Mouse (Mus musculus) layer of hippocampus, adult 11-12 months (tissue): ENCODE data around the gene Itgb2.

ENCODE experiments used
- DNase-seq: peaks from one replicate; pipeline ENCODE4 v3.0.0; 2022; ENCODE audit warnings: low spot score

The Itgb2 gene

GRCm38 (mm10) chr10:77588036-77588435 is 58.0 kb downstream of the Itgb2 start:
- DNase-seq: no peak

GRCm38 (mm10) chr10:77589117-77589516 is 59.1 kb downstream of the Itgb2 start:
- DNase-seq: no peak

DNA sequence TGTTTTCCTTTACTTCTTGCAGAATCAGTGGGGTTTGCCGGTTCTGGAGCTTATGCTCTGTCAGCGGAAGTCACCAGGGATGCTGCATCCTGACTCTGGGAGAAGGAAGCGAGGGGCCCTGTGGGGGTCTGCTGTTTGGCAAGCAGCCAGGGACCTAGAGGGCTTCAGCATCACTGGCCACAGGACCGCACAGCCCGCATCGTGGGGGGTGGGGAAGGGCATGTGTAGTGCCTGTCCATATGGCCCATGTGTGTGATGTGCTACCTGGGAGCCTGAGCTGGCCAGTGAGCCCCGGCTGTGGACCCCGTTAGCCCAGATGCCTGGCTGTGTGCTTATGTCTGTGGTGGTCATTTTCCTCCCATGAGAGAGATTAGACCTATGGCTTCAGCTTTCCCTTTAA is 59.7 kb downstream of the Itgb2 start:
- DNase-seq: no peak

- DNase-seq: no peak
These were observed 60.8 kb downstream of the Itgb2 start for GRCm38 (mm10) chr10:77590812-77591211.

- no peak for DNase-seq
These were observed 61.5 kb downstream of the Itgb2 start for GRCm38 (mm10) chr10:77591546-77591945.

DNA sequence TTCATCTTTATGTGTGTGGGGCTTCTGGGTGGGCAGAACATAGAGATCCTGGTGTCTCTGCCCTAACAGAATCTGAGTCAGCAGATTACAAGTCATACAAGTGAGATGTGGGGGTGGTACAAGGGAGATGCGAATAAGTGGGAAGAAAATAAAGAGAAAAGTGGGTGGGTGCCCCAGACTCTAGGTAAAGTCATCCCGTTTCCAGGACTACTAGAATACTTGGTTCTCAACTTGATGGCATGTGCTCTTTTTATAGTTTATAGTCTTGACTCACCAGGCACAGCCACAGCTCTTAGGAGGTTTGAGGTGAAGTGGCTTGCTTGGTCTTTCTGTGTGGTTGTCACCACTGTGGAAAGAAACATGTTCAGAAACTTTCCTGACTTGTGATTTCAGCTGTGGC is 66.0 kb downstream of the Itgb2 start:
- no peak for DNase-seq

DNA sequence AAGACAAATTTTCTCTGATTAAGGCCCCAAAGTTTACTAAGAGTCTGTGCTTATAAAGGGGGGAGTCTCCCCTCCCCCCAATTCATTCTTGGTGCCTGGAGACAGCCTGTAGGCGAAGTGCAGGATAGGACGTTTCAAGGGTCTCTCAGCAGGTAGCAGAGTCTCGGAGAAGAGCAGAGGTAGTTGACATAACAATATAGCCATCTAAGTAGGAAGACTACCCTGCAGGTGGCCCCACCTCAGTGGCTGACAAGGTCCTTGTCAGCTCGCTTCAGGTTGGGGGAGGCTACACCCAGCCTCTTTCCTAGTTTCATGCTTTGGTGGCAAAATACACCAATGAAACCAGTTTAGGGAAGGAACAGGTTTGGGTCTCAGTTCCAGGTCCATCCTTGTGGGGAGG is 73.0 kb downstream of the Itgb2 start:
- no peak for DNase-seq

GRCm38 (mm10) chr10:77604111-77604510 is 74.1 kb downstream of the Itgb2 start:
- DNase-seq: no peak

GRCm38 (mm10) chr10:77604958-77605357 is 74.9 kb downstream of the Itgb2 start:
- DNase-seq: no peak

DNA sequence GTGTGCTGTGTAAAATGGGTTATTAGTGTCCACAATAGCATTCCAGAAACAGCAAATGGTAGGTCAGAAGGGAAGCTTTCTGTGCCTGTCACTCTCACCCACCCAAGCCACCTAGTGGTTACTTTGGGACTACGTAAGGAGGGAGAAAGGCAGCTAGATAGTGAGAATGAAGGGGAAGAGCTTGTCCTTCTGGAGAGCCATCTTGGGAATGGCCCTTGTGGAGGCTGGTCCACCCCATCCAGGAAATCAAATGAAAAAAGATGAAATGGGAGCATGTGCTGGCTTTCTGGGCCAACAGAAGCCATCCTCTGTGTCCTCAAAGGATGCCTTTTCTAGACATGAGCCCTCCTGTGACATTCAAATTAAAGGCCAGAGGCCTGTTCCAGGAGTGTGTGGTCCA is 75.3 kb downstream of the Itgb2 start:
- DNase-seq: no peak

GRCm38 (mm10) chr10:77605908-77606826 is 76.1 kb downstream of the Itgb2 start, which contains the start of the genes Sumo3 and Gm49325:
Gene Sumo3, plus strand, starts transcription at chr10:77606097.
Gene Gm49325, plus strand, starts transcription at chr10:77606197.
- DNase-seq: peak; percentile 96

DNA sequence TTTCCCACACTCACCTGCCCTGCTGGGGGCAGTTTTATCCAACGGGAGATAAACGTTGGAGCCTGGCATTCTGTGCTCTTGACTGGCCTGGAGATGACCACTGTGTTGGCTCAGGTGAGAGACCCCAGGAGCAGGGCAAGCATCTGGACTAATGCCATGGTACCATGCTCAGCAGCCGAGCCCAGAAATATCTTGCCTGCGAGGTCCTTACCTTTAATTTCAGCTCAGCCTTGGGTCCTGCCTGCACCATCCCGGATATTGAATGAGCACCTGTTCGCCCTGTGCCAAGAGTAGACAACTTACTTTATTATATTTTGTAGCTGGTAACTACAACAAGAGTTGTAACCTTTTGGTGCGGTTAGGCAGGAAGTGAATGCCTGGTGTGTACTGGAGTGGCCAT is 76.8 kb downstream of the Itgb2 start:
- DNase-seq: no peak

DNA sequence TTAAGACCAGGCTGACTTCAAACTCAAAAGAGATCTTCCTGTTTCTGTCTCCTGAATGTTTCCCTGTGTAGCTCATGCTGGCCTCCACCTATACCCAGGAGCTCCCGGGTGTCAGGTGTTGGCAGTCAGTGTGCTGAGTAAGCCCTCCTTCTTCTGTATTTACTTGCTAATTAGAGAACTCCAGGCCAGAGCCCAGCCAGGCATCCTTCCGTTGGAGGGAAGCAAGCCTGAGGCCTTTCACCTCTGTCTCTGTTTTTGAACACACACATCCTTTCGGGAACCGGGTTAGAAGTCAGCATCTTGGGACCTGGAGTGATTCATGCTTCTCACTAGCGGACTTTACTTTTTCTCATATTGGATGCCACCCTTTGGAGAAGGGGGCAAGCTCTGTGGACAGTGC is 77.4 kb downstream of the Itgb2 start:
- no peak for DNase-seq

DNA sequence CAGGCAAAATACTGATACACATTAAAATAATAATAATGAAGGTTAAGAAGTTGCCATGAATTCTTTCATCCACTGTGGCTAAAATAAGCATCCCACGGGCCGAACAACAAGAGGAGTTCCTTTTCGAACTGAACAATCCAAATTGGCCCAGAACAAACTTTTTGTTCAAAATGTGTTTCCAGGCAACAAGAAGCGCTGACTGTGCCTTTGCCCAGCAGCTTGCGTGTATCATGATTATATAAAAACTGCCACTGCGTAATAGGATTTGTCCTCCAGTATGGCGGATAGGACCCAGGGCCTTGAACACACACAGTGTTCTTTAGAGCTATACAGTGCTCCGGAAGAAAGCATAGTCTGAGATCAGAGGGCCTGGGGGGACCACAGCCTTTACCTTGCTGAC is 78.5 kb downstream of the Itgb2 start:
- DNase-seq: no peak

DNA sequence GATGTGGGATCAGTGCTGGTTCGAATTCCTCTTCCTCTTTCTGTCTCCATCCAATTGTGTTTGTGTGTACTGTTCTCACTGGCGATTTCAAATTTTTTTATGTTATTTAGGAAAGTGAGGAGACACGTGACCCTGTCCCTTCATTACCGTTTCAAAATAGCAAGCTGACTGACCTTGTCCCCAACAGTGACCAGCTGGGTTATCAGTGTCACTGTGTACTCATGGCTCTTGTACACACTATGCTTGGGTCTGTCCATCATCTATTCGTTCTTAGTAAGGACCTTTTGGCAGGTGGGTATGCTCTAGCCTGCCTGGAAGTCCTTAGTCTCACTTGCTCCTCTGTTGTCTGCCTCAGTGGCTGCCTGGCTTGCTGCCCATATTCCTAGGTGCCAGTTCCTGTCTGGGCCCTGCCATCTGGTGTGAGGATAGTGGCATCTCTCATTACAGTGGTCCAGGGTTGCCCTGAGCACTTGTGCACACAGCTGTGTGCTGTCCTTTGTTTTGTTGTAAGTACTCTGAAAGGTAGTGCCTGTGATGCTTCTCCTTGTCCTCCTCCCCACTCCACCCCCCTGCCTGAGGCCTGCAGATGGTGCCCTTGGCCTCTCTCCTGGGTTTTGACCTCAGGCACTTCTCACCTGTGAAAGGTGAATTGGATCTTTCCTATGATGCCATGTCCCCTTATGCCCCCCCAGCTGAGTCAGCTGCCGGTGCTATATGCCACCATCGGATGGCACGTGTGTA is 80.3 kb downstream of the Itgb2 start:
- no peak for DNase-seq

DNA sequence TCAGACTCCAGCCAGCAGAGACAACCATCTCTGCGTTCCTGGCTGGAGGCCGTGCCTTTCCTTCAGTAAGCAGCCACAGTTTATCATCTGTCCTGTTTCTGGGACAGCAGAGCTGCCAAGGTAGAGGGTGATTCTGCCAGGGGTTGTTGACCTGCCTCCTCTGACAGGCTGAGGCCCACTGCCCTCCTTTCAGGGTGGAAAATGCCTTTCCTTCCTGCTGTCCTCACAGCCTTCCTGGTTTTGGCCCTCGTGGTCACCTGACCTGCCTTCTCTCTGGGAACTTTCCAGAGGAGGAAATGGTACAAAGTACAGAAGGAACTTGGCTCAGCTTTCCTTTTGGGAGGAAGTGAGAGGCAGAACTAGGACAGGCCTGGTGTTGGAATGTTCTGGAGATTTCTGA is 83.4 kb downstream of the Itgb2 start:
- no peak for DNase-seq
